Mouse (Mus musculus) midbrain, embryonic 12.5 days (tissue): ENCODE results near the gene Tmem198b. TPM values are rescaled to one million over a fixed set of nuclear protein-coding genes. Genes with fewer than 3 reads are reported as not detected.

Experiments used
- ATAC-seq: fragments of 200-750 bp; cut with Nextera tagmentation; 2 replicates; pipeline ENCODE4 v1.8.0; 2017; ENCODE audit warnings: low read depth, moderate TSS enrichment, moderate library complexity; ENCODE audit not compliant: low FRiP score
- H3K27ac ChIP-seq: fragments of 300-500 bp; sonication (generic); replicated peaks from 2 replicates; pipeline ENCODE4 v1.5.1; 2016; ENCODE audit warnings: mild to moderate bottlenecking
- H3K27me3 ChIP-seq: fragments of 300-500 bp; sonication (generic); 2 replicates; pipeline ENCODE4 v1.6.1; 2016; ENCODE audit warnings: mild to moderate bottlenecking
- H3K36me3 ChIP-seq: fragments of 300-500 bp; sonication (generic); 2 replicates; pipeline ENCODE4 v1.6.1; 2016
- H3K4me1 ChIP-seq: fragments of 300-500 bp; sonication (generic); 2 replicates; pipeline ENCODE4 v1.6.1; 2016
- H3K4me2 ChIP-seq: fragments of 300-500 bp; sonication (generic); replicated peaks from 2 replicates; pipeline ENCODE4 v1.6.1; 2016; ENCODE audit warnings: mild to moderate bottlenecking, moderate library complexity
- H3K4me3 ChIP-seq: fragments of 300-500 bp; sonication (generic); 2 replicates; pipeline ENCODE4 v1.5.1; 2016; ENCODE audit warnings: mild to moderate bottlenecking
- H3K9ac ChIP-seq: fragments of 300-500 bp; sonication (generic); replicated peaks from 2 replicates; pipeline ENCODE4 v1.6.1; 2016; ENCODE audit warnings: mild to moderate bottlenecking, moderate library complexity
- H3K9me3 ChIP-seq: fragments of 300-500 bp; sonication (generic); 2 replicates; pipeline ENCODE4 v1.6.1; 2016; ENCODE audit warnings: mild to moderate bottlenecking
- WGBS: fragments of 180-500 bp; shearing (Covaris S2); methylation state at CpG from one replicate; pipeline ENCODE4 v1.1.7; 2016; 5-methylcytosine and 5-hydroxymethylcytosine counted together
- polyA plus RNA-seq: library from polyadenylated mRNA; unstranded; fragments of >200 nt; fragmentation: Nextera tagmentation; extraction: Ambion mirVana; gene quantifications from 2 replicates; pipeline ENCODE4 v1.2.1, GENCODE M21; 2016

Gene Tmem198b
- polyA plus RNA-seq, 1 experiment from 2014 or later, result 24.0 TPM

GRCm38 (mm10) chr10:128821358-128822056, 17.3 kb upstream of the Tmem198b start, which contains the start of gene Ormdl2:
Gene Ormdl2, minus strand, starts transcription at chr10:128821645.
- Histone ChIP-seq H3K4me1 (peaks cover 17% of the 10 kb centered on the region), H3K36me3 (peaks cover 39% of the 10 kb centered on the region), H3K9ac (peak within 1 kb of the TSS; percentile 69), H3K4me2 (peak within 1 kb of the TSS; percentile 84), H3K9me3 (no peaks in the 10 kb centered on the region), H3K27me3 (no peaks in the 10 kb centered on the region), H3K27ac (peak within 1 kb of the TSS; percentile 56; the same call in 1 of the 2 replicates), H3K4me3 (peak within 1 kb of the TSS; percentile 86)
- ATAC-seq, result peak; percentile 100
- under 1% methylated on average over 46 of the region's 46 CpGs for WGBS

GRCm38 (mm10) chr10:128820217-128820616, 16.0 kb upstream of the Tmem198b start:
- peaks cover 52% of the 10 kb centered on the region for H3K36me3 ChIP-seq
- no peak overlapping the region for H3K27ac ChIP-seq
- no peaks in the 10 kb centered on the region for H3K27me3 ChIP-seq
- H3K9ac ChIP-seq, result no peak overlapping the region
- ATAC-seq, result no peak
- H3K4me3 ChIP-seq, result no peak overlapping the region
- no peak overlapping the region for H3K4me2 ChIP-seq
- H3K4me1 ChIP-seq, result peaks cover 17% of the 10 kb centered on the region
- H3K9me3 ChIP-seq, result no peaks in the 10 kb centered on the region
- 91% methylated on average over 4 of the region's 4 CpGs for WGBS

GRCm38 (mm10) chr10:128817033-128817432, 12.9 kb upstream of the Tmem198b start, which contains the start of gene Sarnp:
Gene Sarnp, plus strand, starts transcription at chr10:128817333.
- WGBS, result 91% methylated on average over 13 of the region's 13 CpGs
- H3K36me3 ChIP-seq, result peaks cover 67% of the 10 kb centered on the region

GRCm38 (mm10) chr10:128807018-128807417, 2.8 kb upstream of the Tmem198b start:
- H3K4me1 ChIP-seq, result peaks cover 58% of the 10 kb centered on the region
- H3K9ac ChIP-seq, result peak overlapping the region; percentile 60
- H3K4me2 ChIP-seq, result peak overlapping the region; percentile 86
- H3K36me3 ChIP-seq, result peaks cover 32% of the 10 kb centered on the region; the same call in 1 of the 2 replicates
- no peaks in the 10 kb centered on the region for H3K9me3 ChIP-seq
- WGBS, result 92% methylated on average over 8 of the region's 8 CpGs
- no peak for ATAC-seq
- no peak overlapping the region for H3K27ac ChIP-seq
- no peaks in the 10 kb centered on the region for H3K27me3 ChIP-seq
- peak overlapping the region; percentile 73 for H3K4me3 ChIP-seq

More at GRCm38 (mm10) chr10:128817033-128817432, 12.9 kb upstream of the Tmem198b start, which contains the start of gene Sarnp:
- H3K27ac ChIP-seq, result no peak within 1 kb of the TSS
- H3K9me3 ChIP-seq, result no peaks in the 10 kb centered on the region
- H3K4me2 ChIP-seq, result no peak within 1 kb of the TSS
- H3K9ac ChIP-seq, result no peak within 1 kb of the TSS
- H3K4me1 ChIP-seq, result peaks cover 8% of the 10 kb centered on the region; the same call in 1 of the 2 replicates
- ATAC-seq, result no peak
- H3K27me3 ChIP-seq, result no peaks in the 10 kb centered on the region
- H3K4me3 ChIP-seq, result no peak within 1 kb of the TSS

- Histone ChIP-seq H3K4me3 (peak overlapping the region; percentile 73), H3K36me3 (peaks cover 36% of the 10 kb centered on the region), H3K9ac (peak overlapping the region; percentile 60), H3K4me1 (peaks cover 60% of the 10 kb centered on the region), H3K27ac (peak overlapping the region; percentile 95), H3K27me3 (no peaks in the 10 kb centered on the region), H3K4me2 (peak overlapping the region; percentile 86), H3K9me3 (no peaks in the 10 kb centered on the region)
- ATAC-seq, result no peak
- WGBS, result 67% methylated on average over 6 of the region's 6 CpGs
Observed at GRCm38 (mm10) chr10:128806086-128806485, 1.9 kb upstream of the Tmem198b start.

GRCm38 (mm10) chr10:128805092-128806000, 1.2 kb upstream of the Tmem198b start:
- whole genome bisulfite sequencing, result 2% methylated on average over 58 of the region's 70 CpGs
- peak overlapping the region; percentile 86 for H3K4me2 ChIP-seq
- peak overlapping the region; percentile 95 for H3K27ac ChIP-seq
- ATAC-seq, result peak; percentile 93
- H3K9me3 ChIP-seq, result no peaks in the 10 kb centered on the region
- H3K36me3 ChIP-seq, result peaks cover 41% of the 10 kb centered on the region
- H3K4me1 ChIP-seq, result peaks cover 60% of the 10 kb centered on the region
- H3K4me3 ChIP-seq, result peak overlapping the region; percentile 73
- H3K27me3 ChIP-seq, result no peaks in the 10 kb centered on the region
- H3K9ac ChIP-seq, result peak overlapping the region; percentile 85

- no peaks in the 10 kb centered on the region for H3K9me3 ChIP-seq
- peak; percentile 11 for ATAC-seq
- H3K4me2 ChIP-seq, result peak within 1 kb of the TSS; percentile 86
- peak within 1 kb of the TSS; percentile 85 for H3K9ac ChIP-seq
- peaks cover 35% of the 10 kb centered on the region for H3K36me3 ChIP-seq
- 0% methylated on average over 14 of the region's 14 CpGs for WGBS
- H3K27me3 ChIP-seq, result no peaks in the 10 kb centered on the region
- peak within 1 kb of the TSS; percentile 95 for H3K27ac ChIP-seq
- peak within 1 kb of the TSS; percentile 73 for H3K4me3 ChIP-seq
- H3K4me1 ChIP-seq, result peaks cover 48% of the 10 kb centered on the region
Observed at GRCm38 (mm10) chr10:128803771-128804270, 349 bp downstream of the Tmem198b start, which contains the start of gene Dnajc14. Gene Dnajc14, plus strand, starts transcription at chr10:128804062.

- Histone ChIP-seq H3K4me2 (peak overlapping the region; percentile 86), H3K9me3 (no peaks in the 10 kb centered on the region), H3K9ac (peak overlapping the region; percentile 85), H3K4me3 (peak overlapping the region; percentile 73), H3K4me1 (peaks cover 44% of the 10 kb centered on the region), H3K27me3 (no peaks in the 10 kb centered on the region), H3K36me3 (peaks cover 30% of the 10 kb centered on the region), H3K27ac (peak overlapping the region; percentile 95)
- WGBS, result 9% methylated on average over 6 of the region's 6 CpGs
- no peak for ATAC-seq
Observed at GRCm38 (mm10) chr10:128803361-128803760, 809 bp downstream of the Tmem198b start.

- no peaks in the 10 kb centered on the region for H3K27me3 ChIP-seq
Observed at GRCm38 (mm10) chr10:128802956-128803355, 1.2 kb downstream of the Tmem198b start.

GRCm38 (mm10) chr10:128801981-128802495, 2.1 kb downstream of the Tmem198b start:
- H3K4me2 ChIP-seq, result no peak overlapping the region; the same call in 1 of the 2 replicates
- WGBS, result 89% methylated on average over 16 of the region's 16 CpGs
- H3K4me3 ChIP-seq, result no peak overlapping the region
- H3K9ac ChIP-seq, result peak overlapping the region; percentile 17; the same call in 1 of the 2 replicates
- no peak overlapping the region for H3K27ac ChIP-seq
- ATAC-seq, result no peak
- H3K9me3 ChIP-seq, result no peaks in the 10 kb centered on the region
- peaks cover 30% of the 10 kb centered on the region for H3K4me1 ChIP-seq
- peaks cover 18% of the 10 kb centered on the region for H3K36me3 ChIP-seq
- H3K27me3 ChIP-seq, result no peaks in the 10 kb centered on the region

More at GRCm38 (mm10) chr10:128802956-128803355, 1.2 kb downstream of the Tmem198b start:
- Histone ChIP-seq H3K4me3 (peak overlapping the region; percentile 73; the same call in 1 of the 2 replicates), H3K27ac (no peak overlapping the region), H3K4me1 (peaks cover 40% of the 10 kb centered on the region), H3K9ac (peak overlapping the region; percentile 17), H3K9me3 (no peaks in the 10 kb centered on the region), H3K4me2 (peak overlapping the region; percentile 86), H3K36me3 (peaks cover 26% of the 10 kb centered on the region)
- WGBS, result 55% methylated on average over 4 of the region's 4 CpGs
- no peak for ATAC-seq

GRCm38 (mm10) chr10:128798676-128799075, 5.5 kb downstream of the Tmem198b start:
- ATAC-seq, result no peak
- no peak overlapping the region for H3K4me3 ChIP-seq
- no peak overlapping the region for H3K27ac ChIP-seq
- 89% methylated on average over 8 of the region's 8 CpGs for WGBS
- H3K27me3 ChIP-seq, result peaks cover 2% of the 10 kb centered on the region; the same call in 1 of the 2 replicates
- no peak overlapping the region for H3K4me2 ChIP-seq
- H3K9ac ChIP-seq, result no peak overlapping the region
- peaks cover 13% of the 10 kb centered on the region for H3K36me3 ChIP-seq
- peaks cover 17% of the 10 kb centered on the region for H3K4me1 ChIP-seq
- H3K9me3 ChIP-seq, result no peaks in the 10 kb centered on the region
